Mouse (Mus musculus): ENCODE results near the gene D630003M21Rik.

DNA sequence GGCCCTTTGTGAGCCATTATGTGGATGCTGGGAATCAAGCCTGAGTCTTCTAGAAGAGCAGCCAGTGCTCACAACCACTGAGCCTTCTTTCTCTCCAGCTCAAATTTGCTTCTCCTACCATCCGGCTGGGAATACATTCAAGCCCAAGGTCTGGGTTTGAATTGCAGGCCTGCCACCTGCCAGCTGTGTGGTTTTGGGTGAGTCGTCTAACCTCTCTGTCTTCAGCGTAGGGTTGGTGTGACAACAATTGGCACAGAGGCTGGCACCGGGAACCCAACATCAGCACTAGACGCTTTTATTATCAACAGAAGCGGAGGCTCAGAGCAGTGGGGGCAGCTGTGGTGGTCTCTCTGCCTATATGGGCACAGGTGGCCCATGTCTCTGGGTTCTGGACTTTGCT is 30.2 kb downstream of the D630003M21Rik start:
- no peak for TF ChIP-seq CTCF (IDR thresholded peaks at IDR 0.05; ENCODE audit: low read depth, low read length)
- no peak for TF ChIP-seq POLR2A (IDR thresholded peaks at IDR 0.05; ENCODE audit: insufficient read depth, low read length)

Data from ES-Bruce4 (cell line).